Mouse (Mus musculus): ENCODE measurements around the gene Ddr2. TPM values are rescaled to one million over a fixed set of nuclear protein-coding genes. Genes with fewer than 3 reads are reported as not detected.
"Not testable (repeated sequence)": the region's sequence is repeated elsewhere in the genome, so short reads cannot be mapped to it uniquely, and the experiment has no call there.

The Ddr2 gene
- polyA plus RNA-seq, 1 experiment from 2014 or later, result 2.4 TPM

DNA sequence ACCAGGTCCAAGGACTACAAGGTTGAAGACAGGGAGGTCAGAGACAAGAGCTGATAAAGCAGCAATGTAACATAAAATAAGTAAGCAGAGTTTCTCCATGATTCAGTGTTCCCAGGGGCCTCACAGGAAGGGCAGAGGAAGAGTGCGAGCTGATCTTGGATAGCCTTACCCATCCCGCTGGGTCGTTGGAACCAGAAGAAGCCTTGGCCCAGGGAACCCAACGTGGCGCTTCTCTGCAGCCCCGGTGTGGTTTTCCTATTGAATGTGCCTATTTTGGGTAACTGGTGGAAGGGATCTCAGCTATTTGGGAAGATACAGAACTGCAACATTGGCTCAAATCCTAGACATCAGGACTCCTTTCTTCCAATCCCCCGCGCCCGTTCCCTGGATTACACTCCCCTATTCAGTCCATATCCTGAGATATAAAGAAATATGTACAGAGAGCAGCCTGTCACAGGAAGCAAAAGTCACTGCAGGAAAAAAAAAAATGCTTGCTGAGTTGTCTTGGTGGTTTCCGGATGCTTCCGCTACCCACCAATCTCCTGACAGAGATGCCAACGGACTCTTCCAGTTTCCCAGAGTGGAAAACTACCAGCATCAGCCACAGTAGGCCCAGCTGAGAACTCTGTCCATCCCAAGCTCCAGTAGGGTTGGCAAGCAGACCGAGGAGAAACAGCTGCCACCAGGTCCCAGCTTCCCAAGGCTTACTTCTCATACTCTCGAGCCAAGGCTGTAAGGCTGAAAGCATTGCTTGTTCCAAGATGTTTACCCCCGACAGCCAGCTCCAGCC lies 99.7 kb downstream of the Ddr2 start:
- Histone ChIP-seq H3K27me3 (replicated peaks) (no peaks in the 10 kb centered on the region), H3K4me3 (no peak overlapping the region), H3K36me3 (no peaks in the 10 kb centered on the region), H3K27ac (no peak overlapping the region), H3K9me3 (replicated peaks) (peaks cover 13% of the 10 kb centered on the region), H3K4me2 (no peak overlapping the region), H3K4me1 (no peaks in the 10 kb centered on the region), H3K9ac (no peak overlapping the region)
- WGBS (ENCODE audit: insufficient replicate concordance), result 77% methylated on average over 15 of the region's 15 CpGs
- no peak for ATAC-seq

- H3K27me3 ChIP-seq (replicated peaks), result no peaks in the 10 kb centered on the region
- no peak overlapping the region for H3K9ac ChIP-seq
- H3K36me3 ChIP-seq, result no peaks in the 10 kb centered on the region
- 83% methylated on average over 1 of the region's 1 CpGs for WGBS (ENCODE audit: insufficient replicate concordance)
- H3K4me3 ChIP-seq, result no peak overlapping the region
- ATAC-seq, result no peak
- H3K9me3 ChIP-seq (replicated peaks), result no peaks in the 10 kb centered on the region
- no peak overlapping the region for H3K27ac ChIP-seq
- H3K4me1 ChIP-seq, result no peaks in the 10 kb centered on the region
- no peak overlapping the region for H3K4me2 ChIP-seq
Measured at GRCm38 (mm10) chr1:170009296-170009695, 101.3 kb downstream of the Ddr2 start.

- Histone ChIP-seq H3K9ac (no peak overlapping the region), H3K27me3 (replicated peaks) (no peaks in the 10 kb centered on the region), H3K36me3 (no peaks in the 10 kb centered on the region), H3K4me1 (no peaks in the 10 kb centered on the region), H3K9me3 (replicated peaks) (no peaks in the 10 kb centered on the region), H3K4me3 (no peak overlapping the region), H3K4me2 (no peak overlapping the region), H3K27ac (no peak overlapping the region)
- WGBS (ENCODE audit: insufficient replicate concordance), result 62% methylated on average over 13 of the region's 13 CpGs
- no peak for ATAC-seq
Measured at GRCm38 (mm10) chr1:170008432-170009220, 101.9 kb downstream of the Ddr2 start.

DNA sequence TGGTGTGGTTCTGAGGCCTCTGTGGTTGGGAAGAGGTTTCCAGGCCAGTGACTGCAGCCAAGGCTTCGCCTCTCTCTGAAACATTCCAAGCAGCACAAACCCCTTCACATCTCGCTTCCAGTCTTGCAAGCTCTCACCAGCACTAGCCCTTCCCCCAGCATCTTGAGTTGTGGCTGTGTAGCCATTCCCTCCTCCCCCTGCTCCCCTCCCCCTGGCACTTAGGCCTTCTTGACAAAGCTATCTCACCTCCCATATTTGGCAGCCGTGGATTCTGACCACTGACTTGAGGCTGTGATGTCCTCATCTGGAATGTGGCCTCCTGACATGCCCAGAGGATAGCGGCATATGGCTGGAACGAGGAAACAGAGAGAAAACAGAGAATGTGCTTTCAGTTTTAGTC lies 104.0 kb downstream of the Ddr2 start:
- H3K36me3 ChIP-seq, result no peaks in the 10 kb centered on the region
- no peak for ATAC-seq
- H3K4me2 ChIP-seq, result no peak overlapping the region
- no peaks in the 10 kb centered on the region for H3K27me3 ChIP-seq (replicated peaks)
- no peaks in the 10 kb centered on the region for H3K9me3 ChIP-seq (replicated peaks)
- H3K9ac ChIP-seq, result no peak overlapping the region
- H3K27ac ChIP-seq, result no peak overlapping the region
- no peaks in the 10 kb centered on the region for H3K4me1 ChIP-seq
- H3K4me3 ChIP-seq, result no peak overlapping the region
- 42% methylated on average over 5 of the region's 5 CpGs for WGBS (ENCODE audit: insufficient replicate concordance)

GRCm38 (mm10) chr1:170005297-170005696 lies 105.3 kb downstream of the Ddr2 start:
- no peaks in the 10 kb centered on the region for H3K27me3 ChIP-seq (replicated peaks)
- H3K27ac ChIP-seq, result no peak overlapping the region
- H3K4me2 ChIP-seq, result no peak overlapping the region
- 42% methylated on average over 3 of the region's 3 CpGs for WGBS (ENCODE audit: insufficient replicate concordance)
- H3K4me3 ChIP-seq, result no peak overlapping the region
- no peaks in the 10 kb centered on the region for H3K9me3 ChIP-seq (replicated peaks)
- H3K4me1 ChIP-seq, result no peaks in the 10 kb centered on the region
- no peak overlapping the region for H3K9ac ChIP-seq
- no peak for ATAC-seq
- no peaks in the 10 kb centered on the region for H3K36me3 ChIP-seq

DNA sequence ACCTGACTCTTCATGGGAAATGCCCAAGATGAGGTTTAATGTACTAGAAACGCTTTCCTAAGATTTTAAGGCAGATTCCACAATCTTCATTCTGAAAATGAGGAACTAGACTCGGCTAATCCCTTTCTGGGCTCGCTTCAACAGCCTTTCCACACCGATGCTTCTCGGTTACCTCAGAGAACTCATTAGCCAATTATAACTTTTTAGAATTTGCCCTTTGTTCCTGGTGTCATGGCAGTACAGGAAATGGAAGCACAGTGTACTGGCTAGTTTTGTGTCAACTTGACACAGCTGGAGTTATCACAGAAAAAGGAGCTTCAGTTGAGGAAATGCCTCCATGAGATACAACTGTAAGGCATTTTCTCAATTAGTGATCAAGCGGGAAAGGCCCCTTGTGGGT lies 116.7 kb downstream of the Ddr2 start:
- H3K4me1 ChIP-seq, ATAC-seq: not testable (repeated sequence)
- 73% methylated on average over 6 of the region's 6 CpGs for WGBS (ENCODE audit: insufficient replicate concordance)

GRCm38 (mm10) chr1:169986166-169986565 lies 124.4 kb downstream of the Ddr2 start:
- Histone ChIP-seq H3K27ac (no peak overlapping the region), H3K9me3 (replicated peaks) (no peaks in the 10 kb centered on the region; the same call in 1 of the 2 replicates), H3K4me1 (no peaks in the 10 kb centered on the region), H3K4me3 (no peak overlapping the region), H3K36me3 (no peaks in the 10 kb centered on the region), H3K27me3 (replicated peaks) (no peaks in the 10 kb centered on the region), H3K4me2 (no peak overlapping the region), H3K9ac (no peak overlapping the region)
- WGBS (ENCODE audit: insufficient replicate concordance), result 34% methylated on average over 1 of the region's 1 CpGs
- ATAC-seq, result no peak

More for the DNA sequence above, 116.7 kb downstream of the Ddr2 start:
- H3K36me3 ChIP-seq; H3K27me3 ChIP-seq (replicated peaks); H3K4me2 ChIP-seq; H3K4me3 ChIP-seq; H3K9ac ChIP-seq; H3K27ac ChIP-seq; H3K9me3 ChIP-seq (replicated peaks): not testable (repeated sequence)

- no peak overlapping the region for H3K4me2 ChIP-seq
- no peak for ATAC-seq
- H3K27me3 ChIP-seq (replicated peaks), result no peaks in the 10 kb centered on the region
- H3K36me3 ChIP-seq, result no peaks in the 10 kb centered on the region
- no peaks in the 10 kb centered on the region for H3K4me1 ChIP-seq
- no peak overlapping the region for H3K9ac ChIP-seq
- H3K27ac ChIP-seq, result no peak overlapping the region
- no peaks in the 10 kb centered on the region for H3K9me3 ChIP-seq (replicated peaks)
- H3K4me3 ChIP-seq, result no peak overlapping the region
- WGBS (ENCODE audit: insufficient replicate concordance), result 55% methylated on average over 4 of the region's 4 CpGs
Measured at GRCm38 (mm10) chr1:169977621-169978020, 132.9 kb downstream of the Ddr2 start.

DNA sequence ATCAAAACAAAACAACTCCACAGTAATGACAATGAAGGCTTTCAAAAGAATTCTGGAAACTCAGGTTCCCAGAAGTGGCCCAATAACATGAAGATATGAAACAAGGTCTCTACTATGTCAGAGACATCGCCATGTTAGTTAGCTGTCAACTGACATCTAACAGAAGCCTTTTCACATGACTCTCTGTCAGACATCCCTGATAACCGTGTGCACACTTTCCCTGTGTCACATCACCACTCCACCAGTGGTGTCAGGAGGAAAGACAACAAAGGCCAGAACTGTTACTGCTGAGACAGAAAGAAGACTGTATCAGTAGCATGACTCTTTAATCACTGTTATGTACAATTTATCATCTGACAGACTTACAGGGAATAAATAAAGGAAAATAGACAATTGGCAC lies 138.6 kb downstream of the Ddr2 start:
- Histone ChIP-seq H3K9ac (no peak overlapping the region), H3K9me3 (replicated peaks) (no peaks in the 10 kb centered on the region), H3K4me3 (no peak overlapping the region), H3K4me1 (peaks cover 22% of the 10 kb centered on the region), H3K4me2 (no peak overlapping the region), H3K27me3 (replicated peaks) (no peaks in the 10 kb centered on the region), H3K36me3 (no peaks in the 10 kb centered on the region), H3K27ac (no peak overlapping the region)
- WGBS (ENCODE audit: insufficient replicate concordance), result 64% methylated on average over 2 of the region's 2 CpGs
- ATAC-seq, result no peak

- Histone ChIP-seq H3K9me3 (replicated peaks) (no peaks in the 10 kb centered on the region), H3K4me1 (peaks cover 22% of the 10 kb centered on the region), H3K27me3 (replicated peaks) (no peaks in the 10 kb centered on the region), H3K27ac (no peak overlapping the region), H3K4me3 (no peak overlapping the region), H3K4me2 (no peak overlapping the region), H3K9ac (no peak overlapping the region), H3K36me3 (peaks cover 5% of the 10 kb centered on the region)
- WGBS (ENCODE audit: insufficient replicate concordance), result 78% methylated on average over 4 of the region's 4 CpGs
- no peak for ATAC-seq
Measured at GRCm38 (mm10) chr1:169970936-169971335, 139.6 kb downstream of the Ddr2 start.

GRCm38 (mm10) chr1:169969516-169969886 lies 141.1 kb downstream of the Ddr2 start:
- Histone ChIP-seq H3K27ac (peak overlapping the region; percentile 63), H3K4me2 (peak overlapping the region; percentile 82), H3K9ac (peak overlapping the region; percentile 59), H3K36me3 (peaks cover 19% of the 10 kb centered on the region), H3K9me3 (replicated peaks) (no peaks in the 10 kb centered on the region), H3K27me3 (replicated peaks) (no peaks in the 10 kb centered on the region), H3K4me1 (peaks cover 22% of the 10 kb centered on the region), H3K4me3 (peak overlapping the region; percentile 62)
- ATAC-seq, result peak; percentile 46
- 2% methylated on average over 9 of the region's 9 CpGs for WGBS (ENCODE audit: insufficient replicate concordance)

GRCm38 (mm10) chr1:169968792-169969515 lies 141.6 kb downstream of the Ddr2 start, which contains the start of gene Hsd17b7:
TSS of gene Hsd17b7 (minus strand) at chr1:169969241.
- peak; percentile 100 for ATAC-seq
- Histone ChIP-seq H3K4me3 (peak within 1 kb of the TSS; percentile 62), H3K4me2 (peak within 1 kb of the TSS; percentile 82), H3K36me3 (peaks cover 20% of the 10 kb centered on the region), H3K27me3 (replicated peaks) (no peaks in the 10 kb centered on the region), H3K27ac (peak within 1 kb of the TSS; percentile 63), H3K4me1 (peaks cover 22% of the 10 kb centered on the region), H3K9me3 (replicated peaks) (no peaks in the 10 kb centered on the region), H3K9ac (peak within 1 kb of the TSS; percentile 61)
- WGBS (ENCODE audit: insufficient replicate concordance), result 1% methylated on average over 48 of the region's 48 CpGs
